Mouse (Mus musculus) cerebellum, adult 2 months (tissue): Measurements from ENCODE around the gene Mad1l1.

Source experiments
- CTCF ChIP-seq: fragments of 200-500 bp; IDR thresholded peaks from 2 replicates; pipeline ENCODE4 v1.5.1; 2011; ENCODE audit warnings: low read depth, mild to moderate bottlenecking, control low read depth, low read length, moderate library complexity, borderline replicate concordance; ENCODE audit not compliant: insufficient read depth
- POLR2A ChIP-seq: fragments of 200-500 bp; IDR thresholded peaks from 2 replicates; pipeline ENCODE4 v1.6.1; 2011; ENCODE audit warnings: low read length, control low read depth, borderline replicate concordance; ENCODE audit not compliant: insufficient read depth

- TF ChIP-seq POLR2A (peak; percentile 95), CTCF (peak; percentile 85)
Measured at GRCm38 (mm10) chr5:140331615-140332512, 10.5 kb upstream of the Mad1l1 start, which contains the start of gene Mrm2.
